Mouse (Mus musculus) liver, postnatal 0 days (tissue): Measurements from ENCODE around the gene Dag1.

ENCODE experiments used
- CTCF ChIP-seq: sonication (generic); IDR thresholded peaks from 2 replicates; pipeline ENCODE4 v1.5.1; 2016; ENCODE audit warnings: antibody characterized with exemption, low read depth
- EP300 ChIP-seq: IDR thresholded peaks from 2 replicates; pipeline ENCODE4 v1.6.1; 2016; ENCODE audit warnings: antibody characterized with exemption, low read depth, mild to moderate bottlenecking

- TF ChIP-seq CTCF (no peak), EP300 (no peak)
These were observed 98.6 kb downstream of the Dag1 start for GRCm38 (mm10) chr9:108165143-108165542.
